In genomic region chr2:167532131-167532530, GRCm38 (mm10) we compare ENCODE assay signal across 9 mouse cellular contexts. TPM values are rescaled to one million over a fixed set of nuclear protein-coding genes. Genes with fewer than 3 reads are reported as not detected.
DNase-seq lines count a peak whose midpoint lies in the region; ATAC-seq and TF ChIP-seq lines count a peak whose summit lies in the region.
"Had no signal": no experiment of that assay in that cellular context is flagged by ENCODE, and none has a peak within 500 bp of the region (broad histone marks: within the 10 kb centered on the region; RNA-seq: fewer than 3 reads in every experiment).

No protein-coding gene starts in this region.

- peak; percentile 67 for DNase-seq in forebrain, postnatal 0 days
- peak; percentile 77 for DNase-seq in midbrain, embryonic 14.5 days
- peak; percentile 58 for DNase-seq in R1 (ENCODE audit: low read depth, low spot score)
- peak; percentile 72 for DNase-seq in lung, postnatal 14 days
- DNase-seq in frontal cortex, postnatal 25 days (ENCODE audit: low spot score in 2 of 2), result no peak
- DNase-seq: liver, embryonic 13.5 days had no signal

- no peak overlapping the region for H3K27ac ChIP-seq in forebrain, postnatal 0 days (ENCODE audit: low read depth, low read length)
- H3K27ac ChIP-seq in forebrain, embryonic 13.5 days, result no peak overlapping the region
- no peak overlapping the region for H3K27ac ChIP-seq in midbrain, embryonic 14.5 days (replicated peaks; ENCODE audit: low read depth, low read length)
- H3K27ac ChIP-seq in midbrain, embryonic 16.5 days (ENCODE audit: low read length), result no peak overlapping the region
- no peak overlapping the region for H3K27ac ChIP-seq in heart, embryonic 15.5 days
- H3K27ac ChIP-seq: liver, embryonic 13.5 days had no signal

- no peak overlapping the region for H3K4me2 ChIP-seq in forebrain, postnatal 0 days (ENCODE audit: low read depth)
- no peak overlapping the region for H3K4me2 ChIP-seq in forebrain, embryonic 13.5 days
- no peak overlapping the region for H3K4me2 ChIP-seq in midbrain, embryonic 14.5 days (ENCODE audit: low read length)
- no peak overlapping the region for H3K4me2 ChIP-seq in midbrain, embryonic 16.5 days (ENCODE audit: low read length)
- no peak overlapping the region for H3K4me2 ChIP-seq in heart, embryonic 15.5 days
- H3K4me2 ChIP-seq: liver, embryonic 13.5 days had no signal

- no peaks in the 10 kb centered on the region for H3K36me3 ChIP-seq in forebrain, postnatal 0 days (ENCODE audit: insufficient read depth)
- H3K36me3 ChIP-seq in forebrain, embryonic 13.5 days (ENCODE audit: poor library complexity, severe bottlenecking), result no peaks in the 10 kb centered on the region
- no peaks in the 10 kb centered on the region for H3K36me3 ChIP-seq in midbrain, embryonic 14.5 days (ENCODE audit: control insufficient read depth, insufficient read depth, low read length)
- no peaks in the 10 kb centered on the region for H3K36me3 ChIP-seq in midbrain, embryonic 16.5 days (ENCODE audit: control insufficient read depth, insufficient read depth, low read length)
- H3K36me3 ChIP-seq in heart, embryonic 15.5 days, result no peaks in the 10 kb centered on the region
- H3K36me3 ChIP-seq: liver, embryonic 13.5 days had no signal

- WGBS in forebrain, postnatal 0 days, result 23% methylated on average over 13 of the region's 13 CpGs
- WGBS in forebrain, embryonic 13.5 days, result 25% methylated on average over 13 of the region's 13 CpGs
- WGBS in midbrain, embryonic 14.5 days, result 19% methylated on average over 13 of the region's 13 CpGs
- 20% methylated on average over 13 of the region's 13 CpGs for WGBS in midbrain, embryonic 16.5 days
- 18% methylated on average over 13 of the region's 13 CpGs for WGBS in heart, embryonic 15.5 days

- H3K4me3 ChIP-seq in forebrain, postnatal 0 days (ENCODE audit: low read depth, low read length), result no peak overlapping the region
- no peak overlapping the region for H3K4me3 ChIP-seq in forebrain, embryonic 13.5 days
- H3K4me3 ChIP-seq in midbrain, embryonic 14.5 days (replicated peaks; ENCODE audit: low read depth, low read length), result no peak overlapping the region
- H3K4me3 ChIP-seq in midbrain, embryonic 16.5 days (ENCODE audit: low read depth, low read length), result no peak overlapping the region
- no peak overlapping the region for H3K4me3 ChIP-seq in heart, embryonic 15.5 days
- H3K4me3 ChIP-seq: liver, embryonic 13.5 days had no signal

- no peaks in the 10 kb centered on the region for H3K4me1 ChIP-seq in forebrain, postnatal 0 days (ENCODE audit: insufficient read depth)
- peaks cover 2% of the 10 kb centered on the region; the same call in 1 of the 2 replicates for H3K4me1 ChIP-seq in forebrain, embryonic 13.5 days
- 0 out of 2 replicates have a peak, but pooled peaks cover 1% of the 10 kb centered on the region for H3K4me1 ChIP-seq in midbrain, embryonic 14.5 days (ENCODE audit: control insufficient read depth, insufficient read depth, low read length)
- no peaks in the 10 kb centered on the region for H3K4me1 ChIP-seq in midbrain, embryonic 16.5 days (ENCODE audit: control insufficient read depth, insufficient read depth, low read length)
- peaks cover 3% of the 10 kb centered on the region for H3K4me1 ChIP-seq in heart, embryonic 15.5 days (replicated peaks)

- no peak overlapping the region for H3K9ac ChIP-seq in forebrain, postnatal 0 days
- H3K9ac ChIP-seq in forebrain, embryonic 13.5 days, result no peak overlapping the region
- no peak overlapping the region for H3K9ac ChIP-seq in midbrain, embryonic 14.5 days (replicated peaks; ENCODE audit: low read length)
- no peak overlapping the region for H3K9ac ChIP-seq in midbrain, embryonic 16.5 days (ENCODE audit: low read depth, low read length)
- no peak overlapping the region for H3K9ac ChIP-seq in heart, embryonic 15.5 days
- H3K9ac ChIP-seq: liver, embryonic 13.5 days had no signal

- peaks cover 9% of the 10 kb centered on the region; the same call in 1 of the 2 replicates for H3K27me3 ChIP-seq in forebrain, postnatal 0 days (ENCODE audit: insufficient read depth, low read length)
- H3K27me3 ChIP-seq in forebrain, embryonic 13.5 days, result peaks cover 23% of the 10 kb centered on the region
- peaks cover 10% of the 10 kb centered on the region for H3K27me3 ChIP-seq in midbrain, embryonic 14.5 days (ENCODE audit: control insufficient read depth, insufficient read depth, low read length)
- peaks cover 16% of the 10 kb centered on the region for H3K27me3 ChIP-seq in midbrain, embryonic 16.5 days (ENCODE audit: control insufficient read depth, insufficient read depth, low read depth, low read length)
- H3K27me3 ChIP-seq in heart, embryonic 15.5 days, result peaks cover 16% of the 10 kb centered on the region

- no peaks in the 10 kb centered on the region for H3K9me3 ChIP-seq in forebrain, postnatal 0 days (ENCODE audit: low read length)
- H3K9me3 ChIP-seq in forebrain, embryonic 13.5 days (replicated peaks), result no peaks in the 10 kb centered on the region
- H3K9me3 ChIP-seq in midbrain, embryonic 14.5 days (ENCODE audit: control insufficient read depth, low read length), result no peaks in the 10 kb centered on the region
- no peaks in the 10 kb centered on the region for H3K9me3 ChIP-seq in midbrain, embryonic 16.5 days (replicated peaks; ENCODE audit: control insufficient read depth, low read length, poor library complexity, severe bottlenecking)
- H3K9me3 ChIP-seq in heart, embryonic 15.5 days (replicated peaks), result no peaks in the 10 kb centered on the region
- H3K9me3 ChIP-seq: liver, embryonic 13.5 days had no signal

- ATAC-seq in forebrain, postnatal 0 days, result peak; percentile 45; the same call in 1 of the 2 replicates
- no peak for ATAC-seq in forebrain, embryonic 13.5 days
- no peak for ATAC-seq in midbrain, embryonic 14.5 days (ENCODE audit: low FRiP score, low TSS enrichment)
- no peak for ATAC-seq in midbrain, embryonic 16.5 days
- 0 out of 2 replicates have a peak, but pooled peaks have one; percentile 28 for ATAC-seq in heart, embryonic 15.5 days (replicated peaks; ENCODE audit: insufficient number of reproducible peaks, insufficient read depth, low FRiP score, low read depth)

- TF ChIP-seq CTCF in forebrain, postnatal 0 days (IDR thresholded peaks at IDR 0.05; ENCODE audit: low read depth), result peak; percentile 92

RNA-seq across cellular contexts. Expression of gene Snai1, which starts 5.9 kb away (rescaled TPM):
- total RNA-seq in forebrain, postnatal 0 days (2014; rRNA removed), result 1.3 and 1.4 TPM in 2 replicates
- polyA plus RNA-seq in forebrain, postnatal 0 days (2015; fragmentation: Nextera tagmentation; extraction: Ambion mirVana), result 3.3 and 4.4 TPM in 2 replicates
- polyA plus RNA-seq in forebrain, embryonic 13.5 days (2015; fragmentation: Nextera tagmentation; extraction: Ambion mirVana), result 1.9 and 2.7 TPM in 2 replicates
- 0.53 and 4.4 TPM in 2 replicates for polyA plus RNA-seq in midbrain, embryonic 14.5 days (2014; fragmentation: Nextera tagmentation; extraction: Ambion mirVana)
- polyA plus RNA-seq in midbrain, embryonic 16.5 days (2015; fragmentation: Nextera tagmentation; extraction: Ambion mirVana), result 3.9 and 4.7 TPM in 2 replicates
- 14.0 and 19.5 TPM in 2 replicates for polyA plus RNA-seq in heart, embryonic 15.5 days (2015; fragmentation: Nextera tagmentation; extraction: Ambion mirVana)

RNA-seq across cellular contexts. Expression of gene Spata2, which starts 39.4 kb away (rescaled TPM):
- 26.9 and 28.9 TPM in 2 replicates for total RNA-seq in forebrain, postnatal 0 days (2014; rRNA removed)
- 31.8 and 36.6 TPM in 2 replicates for polyA plus RNA-seq in forebrain, postnatal 0 days (2015; fragmentation: Nextera tagmentation; extraction: Ambion mirVana)
- 21.3 and 24.4 TPM in 2 replicates for polyA plus RNA-seq in forebrain, embryonic 13.5 days (2015; fragmentation: Nextera tagmentation; extraction: Ambion mirVana)
- 27.4 and 29.9 TPM in 2 replicates for polyA plus RNA-seq in midbrain, embryonic 14.5 days (2014; fragmentation: Nextera tagmentation; extraction: Ambion mirVana)
- polyA plus RNA-seq in midbrain, embryonic 16.5 days (2015; fragmentation: Nextera tagmentation; extraction: Ambion mirVana), result 32.2 and 34.4 TPM in 2 replicates
- 13.8 and 14.9 TPM in 2 replicates for polyA plus RNA-seq in heart, embryonic 15.5 days (2015; fragmentation: Nextera tagmentation; extraction: Ambion mirVana)

RNA-seq across cellular contexts. Expression of gene Rnf114, which starts 39.7 kb away (rescaled TPM):
- 66.1 and 79.5 TPM in 2 replicates for total RNA-seq in forebrain, postnatal 0 days (2014; rRNA removed)
- 84.5 and 88.6 TPM in 2 replicates for polyA plus RNA-seq in forebrain, postnatal 0 days (2015; fragmentation: Nextera tagmentation; extraction: Ambion mirVana)
- polyA plus RNA-seq in forebrain, embryonic 13.5 days (2015; fragmentation: Nextera tagmentation; extraction: Ambion mirVana), result 134 and 147 TPM in 2 replicates
- polyA plus RNA-seq in midbrain, embryonic 14.5 days (2014; fragmentation: Nextera tagmentation; extraction: Ambion mirVana), result 127 and 146 TPM in 2 replicates
- 111 and 121 TPM in 2 replicates for polyA plus RNA-seq in midbrain, embryonic 16.5 days (2015; fragmentation: Nextera tagmentation; extraction: Ambion mirVana)
- polyA plus RNA-seq in heart, embryonic 15.5 days (2015; fragmentation: Nextera tagmentation; extraction: Ambion mirVana), result 57.9 and 73.0 TPM in 2 replicates

Comparison
In these comparisons a context has a peak if more than half of its experiments do, and no peak if none do; other contexts are left out.
1. ATAC-seq: peak in forebrain, postnatal 0 days (single experiment) and heart, embryonic 15.5 days (single experiment); none in forebrain, embryonic 13.5 days (single experiment), midbrain, embryonic 14.5 days (single experiment) and midbrain, embryonic 16.5 days (single experiment).
2. DNase-seq: peak in forebrain, postnatal 0 days (single experiment), midbrain, embryonic 14.5 days (single experiment), R1 (single experiment) and lung, postnatal 14 days (single experiment); none in frontal cortex, postnatal 25 days (0 of 2).